Mouse (Mus musculus) embryonic facial prominence, embryonic 10.5 days (tissue): ENCODE measurements around the gene Dpt. TPM values are rescaled to one million over a fixed set of nuclear protein-coding genes. Genes with fewer than 3 reads are reported as not detected.

ENCODE experiments used
- polyA plus RNA-seq: library from polyadenylated mRNA; unstranded; fragments of >200 nt; fragmentation: Nextera tagmentation; extraction: Ambion mirVana; gene quantifications from 2 replicates; pipeline ENCODE4 v1.2.1, GENCODE M21; 2016

The Dpt gene
- polyA plus RNA-seq, 1 experiment from 2014 or later = 0.16 TPM

Other genes with a start within 250 kb of the Dpt start
- not detected in 2 replicates for gene Xcl1, start 138.9 kb downstream of the Dpt start, polyA plus RNA-seq